Mouse (Mus musculus) gastrocnemius, postnatal 4 days (tissue): ENCODE measurements around the gene Gm7579. TPM values are rescaled to one million over a fixed set of nuclear protein-coding genes. Genes with fewer than 3 reads are reported as not detected.

Experiments
- total RNA-seq, 2 experiments: library from RNA; stranded (reverse); gene quantifications; 2 replicates each; pipeline ENCODE4 v1.2.3; 2021

Gene Gm7579
- total RNA-seq, 2 experiments from 2014 or later = not detected

Other genes with a start within 250 kb of the Gm7579 start
- gene Mob2, start 150.8 kb upstream of the Gm7579 start, total RNA-seq = 10 to 100 TPM; 45.0 to 47.9 TPM
- 10 to 100 TPM; 14.3 to 20.4 TPM for gene Dusp8, start 116.0 kb upstream of the Gm7579 start, total RNA-seq
- not detected for gene Gm45618, start 91.1 kb upstream of the Gm7579 start, total RNA-seq
- gene Gm39115, start 75.8 kb upstream of the Gm7579 start, total RNA-seq = not detected
- not detected for gene Gm45337, start 67.3 kb upstream of the Gm7579 start, total RNA-seq
- gene Gm29735, start 54.7 kb upstream of the Gm7579 start, total RNA-seq = not detected
- not detected for gene Gm4553, start 46.1 kb upstream of the Gm7579 start, total RNA-seq
- not detected for gene Krtap5-2, start 35.9 kb upstream of the Gm7579 start, total RNA-seq
- not detected for gene Gm10153, start 21.5 kb upstream of the Gm7579 start, total RNA-seq
- not detected for gene Krtap5-3, start 10.5 kb upstream of the Gm7579 start, total RNA-seq
- gene Krtap5-5, start 18.1 kb downstream of the Gm7579 start, total RNA-seq = not detected
- not detected for gene Gm40460, start 29.2 kb downstream of the Gm7579 start, total RNA-seq
- gene Gm2431, start 46.5 kb downstream of the Gm7579 start, total RNA-seq = not detected
- not detected for gene Gm4559, start 62.5 kb downstream of the Gm7579 start, total RNA-seq
- not detected for gene Krtap5-1, start 85.3 kb downstream of the Gm7579 start, total RNA-seq
- gene Krtap5-4, start 91.7 kb downstream of the Gm7579 start, total RNA-seq = not detected
- 1 to 10 TPM in 1 of 2 experiments, not detected in 1; 1.1 TPM for gene Ifitm10, start 161.9 kb downstream of the Gm7579 start, total RNA-seq
- gene Gm49369, start 170.8 kb downstream of the Gm7579 start, total RNA-seq = 1 to 10 TPM in 1 of 2 experiments, not detected in 1; 1.3 TPM
- 100 to 1,000 TPM; 265 to 273 TPM for gene Ctsd, start 176.2 kb downstream of the Gm7579 start, total RNA-seq
- not detected for gene Syt8, start 223.0 kb downstream of the Gm7579 start, total RNA-seq
- 1,000 to 10,000 TPM; 7,757 to 8,026 TPM for gene Tnni2, start 229.9 kb downstream of the Gm7579 start, total RNA-seq
- 10 to 100 TPM; 26.3 to 28.7 TPM for gene Lsp1, start 248.9 kb downstream of the Gm7579 start, total RNA-seq